Mouse (Mus musculus) midbrain, postnatal 0 days (tissue): ENCODE results near the gene Auh. TPM values are rescaled to one million over a fixed set of nuclear protein-coding genes. Genes with fewer than 3 reads are reported as not detected.

Experiments
- ATAC-seq: fragments of 200-750 bp; cut with Nextera tagmentation; 2 replicates; pipeline ENCODE4 v1.8.0; 2017; ENCODE audit warnings: moderate number of reproducible peaks, mild to moderate bottlenecking, moderate TSS enrichment, moderate library complexity; ENCODE audit not compliant: low FRiP score
- DNase-seq: peaks from one replicate; pipeline ENCODE4 v3.0.0-alpha.2; 2015; ENCODE audit warnings: low spot score
- H3K27ac ChIP-seq: fragments of 300-500 bp; sonication (generic); 2 replicates; pipeline ENCODE4 v1.5.1; 2014; ENCODE audit warnings: low read depth, mild to moderate bottlenecking, low read length, mixed read lengths
- H3K27me3 ChIP-seq: fragments of 300-500 bp; sonication (generic); 2 replicates; pipeline ENCODE4 v1.6.1; 2014; ENCODE audit warnings: low read length, control low read depth, mixed read lengths; ENCODE audit not compliant: insufficient read depth
- H3K36me3 ChIP-seq: fragments of 300-500 bp; sonication (generic); 2 replicates; pipeline ENCODE4 v1.6.1; 2014; ENCODE audit warnings: low read length, control low read depth, mixed read lengths; ENCODE audit not compliant: insufficient read depth
- H3K4me1 ChIP-seq: fragments of 300-500 bp; sonication (generic); 2 replicates; pipeline ENCODE4 v1.6.1; 2014; ENCODE audit warnings: mild to moderate bottlenecking, control low read depth, antibody characterized with exemption, low read length, mixed read lengths; ENCODE audit not compliant: insufficient read depth
- H3K4me2 ChIP-seq: fragments of 300-500 bp; sonication (generic); 2 replicates; pipeline ENCODE4 v1.6.1; 2014; ENCODE audit warnings: low read depth, mild to moderate bottlenecking, low read length, mixed read lengths; ENCODE audit not compliant: poor library complexity, severe bottlenecking
- H3K4me3 ChIP-seq: fragments of 300-500 bp; sonication (generic); 2 replicates; pipeline ENCODE4 v1.5.1; 2014; ENCODE audit warnings: low read depth, mild to moderate bottlenecking, low read length, moderate library complexity
- H3K9ac ChIP-seq: fragments of 300-500 bp; sonication (generic); replicated peaks from 2 replicates; pipeline ENCODE4 v1.6.1; 2014; ENCODE audit warnings: mild to moderate bottlenecking, low read length, moderate library complexity, mixed read lengths; ENCODE audit not compliant: poor library complexity, severe bottlenecking
- H3K9me3 ChIP-seq: fragments of 300-500 bp; sonication (generic); 2 replicates; pipeline ENCODE4 v1.6.1; 2016; ENCODE audit warnings: low read length, control low read depth
- CTCF ChIP-seq: IDR thresholded peaks from 2 replicates; pipeline ENCODE4 v1.5.1; 2016; ENCODE audit warnings: antibody characterized with exemption, mild to moderate bottlenecking
- WGBS: fragments of 180-500 bp; shearing (Covaris S2); extraction: QIAGEN DNeasy Blood & Tissue Kit; methylation state at CpG from one replicate; pipeline ENCODE4 v1.1.7; 2014; 5-methylcytosine and 5-hydroxymethylcytosine counted together
- polyA plus RNA-seq: library from polyadenylated mRNA; unstranded; fragments of >200 nt; fragmentation: Nextera tagmentation; extraction: Ambion mirVana; gene quantifications from 2 replicates; pipeline ENCODE4 v1.2.1, GENCODE M21; 2015
- total RNA-seq: library from RNA; depleted of rRNA; stranded (reverse); fragments of >200 nt; gene quantifications from 2 replicates; pipeline ENCODE4 v1.2.3, GENCODE M21; 2014

The Auh gene
- total and polyA plus RNA-seq, 2 experiments from 2014 or later = 53.9 to 55.9 TPM

DNA sequence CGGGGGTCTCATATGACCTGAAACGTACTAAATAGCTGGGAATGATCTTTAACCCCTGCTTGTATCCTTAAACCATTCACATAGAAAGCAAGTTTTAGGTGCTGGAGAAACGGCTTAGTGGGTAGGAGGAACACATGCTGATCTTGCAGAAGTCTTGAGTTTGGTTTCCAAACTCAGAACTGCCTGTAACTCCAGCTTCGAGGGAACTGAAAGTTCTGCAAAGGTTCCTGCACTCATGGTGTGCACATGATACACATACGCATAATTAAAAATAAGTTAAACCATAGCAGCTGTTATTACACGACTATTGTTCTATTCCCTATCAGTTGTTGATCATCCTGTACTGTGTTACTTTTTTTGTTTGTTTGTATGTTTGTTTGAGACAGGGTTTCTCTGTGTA lies 32.9 kb upstream of the Auh start:
- Histone ChIP-seq H3K4me3 (no peak overlapping the region), H3K4me2 (no peak overlapping the region), H3K36me3 (peaks cover 17% of the 10 kb centered on the region), H3K9ac (no peak overlapping the region), H3K27ac (no peak overlapping the region), H3K4me1 (no peaks in the 10 kb centered on the region), H3K27me3 (no peaks in the 10 kb centered on the region), H3K9me3 (no peaks in the 10 kb centered on the region)
- WGBS = 85% methylated on average over 6 of the region's 6 CpGs
- ATAC-seq (no peak), DNase-seq (no peak)
- no peak for TF ChIP-seq CTCF

DNA sequence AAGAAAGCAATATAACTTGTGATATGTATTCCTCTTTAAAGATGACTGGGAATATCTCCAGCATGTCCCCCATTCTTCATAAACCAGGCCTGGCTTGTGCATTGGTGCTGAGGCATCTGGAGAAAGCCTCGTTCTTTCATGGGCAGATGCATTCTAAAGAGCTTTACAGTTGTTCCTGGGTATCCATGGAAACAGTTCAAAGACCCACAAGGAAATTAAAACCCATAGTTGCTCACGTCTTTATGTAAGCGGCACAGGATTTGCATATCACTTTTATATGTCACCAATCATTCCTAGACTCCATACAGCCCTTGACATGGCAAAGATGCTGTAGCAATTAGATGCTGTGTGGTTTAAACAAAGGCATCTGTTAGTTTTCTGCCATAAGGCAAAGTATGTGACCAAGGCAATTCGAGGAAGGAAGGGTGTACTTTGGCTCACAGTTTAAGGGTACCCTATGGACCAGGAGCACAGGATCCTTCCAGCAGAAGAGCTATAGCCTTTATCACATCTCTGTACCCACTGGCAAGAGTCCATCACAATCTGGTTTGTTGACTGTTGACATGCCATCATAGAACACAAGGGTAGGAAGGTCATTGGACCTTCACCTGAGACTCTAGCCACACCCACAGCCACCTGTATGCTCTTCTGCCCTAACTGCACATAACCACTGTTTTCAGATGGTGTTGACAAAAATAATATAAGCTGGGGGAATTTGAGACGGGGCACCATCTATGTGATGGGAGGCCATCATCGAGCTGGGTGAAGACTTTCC lies 24.5 kb upstream of the Auh start:
- DNase-seq = no peak
- no peak for ATAC-seq
- Histone ChIP-seq H3K9me3 (no peaks in the 10 kb centered on the region), H3K4me3 (no peak overlapping the region), H3K36me3 (no peaks in the 10 kb centered on the region), H3K4me2 (no peak overlapping the region), H3K9ac (no peak overlapping the region), H3K27me3 (no peaks in the 10 kb centered on the region), H3K4me1 (no peaks in the 10 kb centered on the region), H3K27ac (no peak overlapping the region)
- no peak for TF ChIP-seq CTCF
- WGBS = 58% methylated on average over 6 of the region's 6 CpGs

GRCm38 (mm10) chr13:52949211-52949610 lies 19.7 kb upstream of the Auh start:
- DNase-seq = no peak
- Histone ChIP-seq H3K9me3 (no peaks in the 10 kb centered on the region), H3K4me1 (no peaks in the 10 kb centered on the region), H3K27me3 (no peaks in the 10 kb centered on the region), H3K27ac (no peak overlapping the region), H3K4me3 (no peak overlapping the region), H3K36me3 (no peaks in the 10 kb centered on the region), H3K4me2 (no peak overlapping the region), H3K9ac (no peak overlapping the region)
- no peak for ATAC-seq
- TF ChIP-seq CTCF = no peak
- 90% methylated on average over 3 of the region's 3 CpGs for WGBS

GRCm38 (mm10) chr13:52947545-52947944 lies 18.1 kb upstream of the Auh start:
- H3K9me3 ChIP-seq = no peaks in the 10 kb centered on the region
- DNase-seq = no peak
- no peak overlapping the region for H3K4me2 ChIP-seq
- H3K4me3 ChIP-seq = no peak overlapping the region
- no peaks in the 10 kb centered on the region for H3K4me1 ChIP-seq
- WGBS = 79% methylated on average over 4 of the region's 4 CpGs
- H3K27ac ChIP-seq = no peak overlapping the region
- H3K27me3 ChIP-seq = no peaks in the 10 kb centered on the region
- no peak for ATAC-seq
- TF ChIP-seq CTCF = no peak
- no peak overlapping the region for H3K9ac ChIP-seq
- no peaks in the 10 kb centered on the region for H3K36me3 ChIP-seq

DNA sequence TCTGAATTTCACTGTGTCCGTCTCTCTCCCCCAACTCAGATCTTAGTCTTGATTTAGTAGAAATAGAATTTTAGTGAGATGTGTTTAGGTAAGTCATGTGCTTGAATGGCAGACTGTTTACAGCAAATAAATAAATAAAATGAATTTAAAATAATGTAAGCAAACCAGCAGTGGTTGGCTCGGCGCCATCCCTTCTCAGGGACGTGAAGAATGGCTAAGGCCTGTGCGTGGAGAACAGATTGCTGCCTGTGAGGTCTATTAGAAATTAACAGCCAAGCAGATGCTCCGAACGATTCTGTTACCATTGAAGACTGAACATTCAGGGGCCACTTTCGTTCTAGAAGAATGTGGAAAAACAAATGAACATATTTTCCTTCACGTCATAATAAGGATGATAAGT lies 16.3 kb upstream of the Auh start:
- Histone ChIP-seq H3K36me3 (no peaks in the 10 kb centered on the region), H3K9me3 (no peaks in the 10 kb centered on the region), H3K4me3 (no peak overlapping the region), H3K4me1 (no peaks in the 10 kb centered on the region), H3K27me3 (no peaks in the 10 kb centered on the region), H3K27ac (no peak overlapping the region), H3K9ac (no peak overlapping the region), H3K4me2 (no peak overlapping the region)
- peak; percentile 23 for DNase-seq
- no peak for ATAC-seq
- TF ChIP-seq CTCF = no peak
- 75% methylated on average over 9 of the region's 9 CpGs for WGBS

GRCm38 (mm10) chr13:52944116-52944515 lies 14.6 kb upstream of the Auh start:
- Histone ChIP-seq H3K4me3 (no peak overlapping the region), H3K9ac (no peak overlapping the region), H3K27ac (no peak overlapping the region), H3K27me3 (no peaks in the 10 kb centered on the region), H3K4me1 (no peaks in the 10 kb centered on the region), H3K4me2 (no peak overlapping the region), H3K9me3 (no peaks in the 10 kb centered on the region), H3K36me3 (no peaks in the 10 kb centered on the region)
- TF ChIP-seq CTCF = no peak
- ATAC-seq = no peak
- WGBS = 76% methylated on average over 4 of the region's 4 CpGs
- DNase-seq = no peak
